ENCODE assay signal across 8 mouse cellular contexts in genomic region chr6:51612371-51613051, GRCm38 (mm10).
DNase-seq lines count a peak whose midpoint lies in the region; ATAC-seq and TF ChIP-seq lines count a peak whose summit lies in the region.

No protein-coding gene starts in this region.

- H3K9me3 ChIP-seq in CH12.LX (replicated peaks; ENCODE audit: low read length), result no peaks in the 10 kb centered on the region
- H3K9me3 ChIP-seq in liver, embryonic 16.5 days (replicated peaks; ENCODE audit: control insufficient read depth, low read length), result no peaks in the 10 kb centered on the region
- H3K9me3 ChIP-seq in neural tube, embryonic 11.5 days (ENCODE audit: control insufficient read depth, low read length), result no peaks in the 10 kb centered on the region

- H3K36me3 ChIP-seq in CH12.LX (replicated peaks in 1 of 2; ENCODE audit: control insufficient read depth in 1 of 2, insufficient read depth in 1 of 2, low read length in 1 of 2), result no peaks in the 10 kb centered on the region
- H3K36me3 ChIP-seq in liver, embryonic 16.5 days (ENCODE audit: control insufficient read depth, insufficient read depth), result no peaks in the 10 kb centered on the region
- no peaks in the 10 kb centered on the region for H3K36me3 ChIP-seq in neural tube, embryonic 11.5 days (ENCODE audit: control insufficient read depth, insufficient read depth, low read length)

- peak; percentile 29 for DNase-seq in CH12.LX (ENCODE audit: extremely low read depth)
- peak; percentile 15 to 35 for DNase-seq in adrenal gland, postnatal 4 days (ENCODE audit: low spot score in 2 of 2)
- peak; percentile 51 to 53 for DNase-seq in heart, postnatal 14 days
- DNase-seq in large intestine, adult 2 months (ENCODE audit: low read depth, low spot score), result peak; percentile 28
- peak; percentile 83 for DNase-seq in neural tube, embryonic 11.5 days (ENCODE audit: low spot score)
- peak; percentile 28 for DNase-seq in thymus, postnatal 14 days

- in situ Hi-C loops in CH12.LX (cut with MboI; ENCODE audit: low pct_ligation_motif_present, low pct_unique_long_range_greater_than_20kb, low sequenced_read_pairs), result no loop called here

- peak; percentile 31 for TF ChIP-seq RAD21 in CH12.LX (IDR thresholded peaks at IDR 0.05; ENCODE audit: low read depth, low read length)

- H3K4me3 ChIP-seq in CH12.LX (replicated peaks in 1 of 3; ENCODE audit: low read depth in 2 of 3, low read length in 2 of 3, poor library complexity in 1 of 3), result peak overlapping the region in 2 of 3 experiments; percentile 34 to 51
- H3K4me3 ChIP-seq in embryonic fibroblast, embryonic 13.5 days (ENCODE audit: insufficient read depth, low read length), result peak overlapping the region; percentile 36
- peak overlapping the region; percentile 56 for H3K4me3 ChIP-seq in liver, embryonic 16.5 days (ENCODE audit: low read depth, low read length)
- H3K4me3 ChIP-seq in neural tube, embryonic 11.5 days (ENCODE audit: low read depth, low read length), result peak overlapping the region; percentile 45

- TF ChIP-seq CTCF in CH12.LX (conservative IDR thresholded peaks at IDR 0.05 in 1 of 2, IDR thresholded peaks at IDR 0.05 in 1 of 2; ENCODE audit: low read depth in 2 of 2, low read length in 2 of 2), result peak in 1 of 2 experiments; percentile 53; a peak in 2 of 4 replicates
- TF ChIP-seq CTCF in embryonic fibroblast, embryonic 13.5 days (IDR thresholded peaks at IDR 0.05; ENCODE audit: borderline replicate concordance, insufficient read depth, low read length), result peak; percentile 48; the same call in 1 of the 2 replicates

- WGBS in large intestine, adult 2 months, result 1% methylated on average over 54 of the region's 54 CpGs
- under 1% methylated on average over 50 of the region's 54 CpGs for WGBS in liver, embryonic 16.5 days (ENCODE audit: insufficient replicate concordance)
- WGBS in neural tube, embryonic 11.5 days, result under 1% methylated on average over 54 of the region's 54 CpGs

- intact Hi-C loops in heart, postnatal 14 days (cut with DNase I), result loop anchor here (2.0 to 5.0 kb wide), 2 partner anchors 110 to 246 kb away; no protein-coding TSS in a partner anchor

- no peak overlapping the region for H3K9ac ChIP-seq in CH12.LX (ENCODE audit: insufficient read depth, low read depth)
- H3K9ac ChIP-seq in liver, embryonic 16.5 days (ENCODE audit: low read depth, low read length), result peak overlapping the region; percentile 46
- H3K9ac ChIP-seq in neural tube, embryonic 11.5 days (ENCODE audit: low read length), result peak overlapping the region; percentile 67

- peak overlapping the region; percentile 19 for H3K4me2 ChIP-seq in CH12.LX (ENCODE audit: insufficient read depth, low read depth, poor library complexity, severe bottlenecking)
- peak overlapping the region; percentile 73 for H3K4me2 ChIP-seq in liver, embryonic 16.5 days (ENCODE audit: low read depth, low read length)
- peak overlapping the region; percentile 78 for H3K4me2 ChIP-seq in neural tube, embryonic 11.5 days (ENCODE audit: low read depth)

- TF ChIP-seq EP300 in CH12.LX (IDR thresholded peaks at IDR 0.05; ENCODE audit: low read length), result no peak

- no peak overlapping the region for H3K27ac ChIP-seq in CH12.LX (ENCODE audit: insufficient read depth, low read depth)
- H3K27ac ChIP-seq in embryonic fibroblast, embryonic 13.5 days (ENCODE audit: insufficient read depth, low read length), result no peak overlapping the region
- no peak overlapping the region for H3K27ac ChIP-seq in liver, embryonic 16.5 days (ENCODE audit: low read length)
- peak overlapping the region; percentile 93 for H3K27ac ChIP-seq in neural tube, embryonic 11.5 days (ENCODE audit: low read depth, low read length)

- dilution Hi-C loops in CH12.LX (cut with MboI; ENCODE audit: extremely low pct_ligation_motif_present, extremely low pct_unique_long_range_greater_than_20kb, low sequenced_read_pairs), result no loop called here

- peak; percentile 67 for ATAC-seq in liver, embryonic 16.5 days (ENCODE audit: low read depth)
- ATAC-seq in neural tube, embryonic 11.5 days (ENCODE audit: insufficient read depth, low FRiP score, low TSS enrichment), result peak; percentile 87

- TF ChIP-seq POLR2A in CH12.LX (IDR thresholded peaks at IDR 0.05; ENCODE audit: low read depth, low read length), result no peak
- no peak for TF ChIP-seq POLR2A in embryonic fibroblast, embryonic 13.5 days (IDR thresholded peaks at IDR 0.05; ENCODE audit: low read depth, low read length)

- peaks cover 16% of the 10 kb centered on the region for H3K27me3 ChIP-seq in CH12.LX (replicated peaks)
- peaks cover 26% of the 10 kb centered on the region for H3K27me3 ChIP-seq in liver, embryonic 16.5 days (ENCODE audit: control insufficient read depth, insufficient read depth, low read depth, low read length)
- no peaks in the 10 kb centered on the region for H3K27me3 ChIP-seq in neural tube, embryonic 11.5 days (ENCODE audit: control insufficient read depth, insufficient read depth, low read length)

- peaks cover 0 to 4% of the 10 kb centered on the region in 2 experiments; a peak in 2 of 4 replicates for H3K4me1 ChIP-seq in CH12.LX (ENCODE audit: control insufficient read depth in 1 of 2, insufficient read depth in 2 of 2)
- no peaks in the 10 kb centered on the region for H3K4me1 ChIP-seq in embryonic fibroblast, embryonic 13.5 days (ENCODE audit: control insufficient read depth, insufficient read depth, low read length)
- H3K4me1 ChIP-seq in liver, embryonic 16.5 days (ENCODE audit: control insufficient read depth, low read depth, low read length), result no peaks in the 10 kb centered on the region; the same call in 1 of the 2 replicates
- 0 out of 2 replicates have a peak, but pooled peaks cover 4% of the 10 kb centered on the region for H3K4me1 ChIP-seq in neural tube, embryonic 11.5 days (ENCODE audit: control insufficient read depth, insufficient read depth, low read length)

- H3K79me2 ChIP-seq in CH12.LX (replicated peaks; ENCODE audit: control insufficient read depth, extremely low read depth, insufficient read depth, poor library complexity, severe bottlenecking), result no peaks in the 10 kb centered on the region

TF ChIP-seq in CH12.LX, 34 proteins besides CTCF, POLR2A, EP300 and RAD21:
- TF ChIP-seq SMC3 (IDR thresholded peaks at IDR 0.05; ENCODE audit: low read depth, low read length), result peak; percentile 51
- no peak for TF ChIP-seq GABPA (IDR thresholded peaks at IDR 0.05; ENCODE audit: insufficient replicate concordance, low read depth, low read length)
- no peak for TF ChIP-seq KAT2A (IDR thresholded peaks at IDR 0.05; ENCODE audit: insufficient replicate concordance, low read length)
- 0 out of 2 replicates have a peak, but pooled peaks have one; percentile 19 for TF ChIP-seq BHLHE40 (IDR thresholded peaks at IDR 0.05; ENCODE audit: low read depth, low read length)
- peak; percentile 87 for TF ChIP-seq UBTF (IDR thresholded peaks at IDR 0.05; ENCODE audit: low read depth, low read length)
- no peak for TF ChIP-seq RCOR1 (conservative IDR thresholded peaks at IDR 0.05; ENCODE audit: low read depth, low read length)
- TF ChIP-seq NRF1 (IDR thresholded peaks at IDR 0.05; ENCODE audit: low read depth, low read length), result no peak
- no peak for TF ChIP-seq JUN (IDR thresholded peaks at IDR 0.05; ENCODE audit: insufficient read depth, low read depth, low read length)
- TF ChIP-seq CHD2 (IDR thresholded peaks at IDR 0.05; ENCODE audit: low read length), result no peak
- TF ChIP-seq TCF12 (IDR thresholded peaks at IDR 0.05; ENCODE audit: low read depth, low read length), result no peak
- peak; percentile 38; the same call in 1 of the 2 replicates for TF ChIP-seq MXI1 (IDR thresholded peaks at IDR 0.05; ENCODE audit: low read depth, low read length)

Comparison
In these comparisons a context has a peak if more than half of its experiments do, and no peak if none do; other contexts are left out.
1. DNase-seq: peak in every context shown above with its lines; median percentile 83 in neural tube, embryonic 11.5 days; 52 in heart, postnatal 14 days; 29 in CH12.LX; 28 in large intestine, adult 2 months; 28 in thymus, postnatal 14 days; 25 in adrenal gland, postnatal 4 days.
2. H3K4me2 ChIP-seq: peak in every context shown above with its lines; median percentile 78 in neural tube, embryonic 11.5 days; 73 in liver, embryonic 16.5 days; 19 in CH12.LX.